Mouse (Mus musculus) brain, embryonic 14.5 days (tissue): ENCODE data around the gene Hist1h2bj.

Source experiments
- CTCF ChIP-seq: fragments of 200-500 bp; IDR thresholded peaks from 2 replicates; pipeline ENCODE4 v1.5.1; 2012; ENCODE audit warnings: inconsistent platforms, mild to moderate bottlenecking, moderate library complexity, borderline replicate concordance; ENCODE audit not compliant: insufficient read depth, insufficient read length; ENCODE audit errors: extremely low read depth
- POLR2A ChIP-seq: fragments of 200-500 bp; IDR thresholded peaks from 2 replicates; pipeline ENCODE4 v1.6.1; 2012; ENCODE audit warnings: mild to moderate bottlenecking, inconsistent platforms, borderline replicate concordance; ENCODE audit not compliant: poor library complexity, insufficient read depth, insufficient read length, severe bottlenecking; ENCODE audit errors: extremely low read depth

- TF ChIP-seq CTCF (no peak), POLR2A (no peak)
Measured at GRCm38 (mm10) chr13:22039364-22039763, 3.6 kb upstream of the Hist1h2bj start.
